Mouse (Mus musculus) brain, adult 2 months (tissue): ENCODE measurements around the gene Tox4.
"Not testable (repeated sequence)": the region's sequence is repeated elsewhere in the genome, so short reads cannot be mapped to it uniquely, and the experiment has no call there.

ENCODE experiments used
- DNase-seq: peaks from one replicate; pipeline ENCODE4 v3.0.0; 2011; ENCODE audit warnings: low read depth, low spot score

Tox4 gene

DNA sequence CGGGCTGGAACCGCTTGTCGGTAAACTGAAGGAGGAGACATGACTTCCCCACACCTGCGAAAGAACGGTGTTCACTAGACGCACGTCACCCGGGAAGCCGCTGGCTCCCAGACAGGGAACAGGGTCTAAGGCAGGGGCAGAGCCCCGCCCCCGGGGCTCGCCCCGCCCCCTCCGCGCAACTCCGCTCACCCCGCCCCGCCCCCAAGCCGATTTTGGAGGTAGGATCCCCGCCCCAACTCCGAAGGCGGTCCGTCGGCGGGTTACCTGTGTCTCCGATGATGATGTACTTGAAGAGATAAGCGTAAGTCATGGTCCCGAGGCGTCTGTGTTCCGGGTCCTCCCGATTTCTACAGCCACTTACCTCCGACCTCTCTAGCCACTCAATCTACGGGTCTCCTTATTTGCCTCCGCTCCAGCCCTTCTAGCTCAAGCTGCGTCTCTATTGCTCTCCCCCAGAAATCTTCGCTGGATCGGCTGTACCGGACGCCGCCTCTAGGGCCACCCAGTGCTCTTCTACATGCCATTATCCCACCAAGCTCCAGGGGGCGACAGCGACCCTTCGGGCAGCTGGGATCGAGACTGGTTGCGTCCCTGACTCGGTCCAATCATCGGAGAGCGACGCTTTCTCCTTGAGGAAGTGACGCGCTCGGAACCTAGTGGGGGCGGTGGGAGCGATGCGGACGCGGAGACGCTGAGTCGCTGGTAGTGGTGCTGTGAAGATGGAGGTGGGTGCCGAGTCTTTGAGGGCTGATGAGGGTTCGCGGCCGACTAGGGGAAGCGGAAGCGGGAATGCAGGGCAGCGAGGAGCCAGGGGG lies at the start of gene Tox4, which contains the start of gene Rab2b:
Gene Tox4 (plus strand): TSS at position 215 of the 815 bp plus-strand sequence.
Gene Rab2b (minus strand): TSS at position 614 of the 815 bp plus-strand sequence.
- DNase-seq, result peak; percentile 100

DNA sequence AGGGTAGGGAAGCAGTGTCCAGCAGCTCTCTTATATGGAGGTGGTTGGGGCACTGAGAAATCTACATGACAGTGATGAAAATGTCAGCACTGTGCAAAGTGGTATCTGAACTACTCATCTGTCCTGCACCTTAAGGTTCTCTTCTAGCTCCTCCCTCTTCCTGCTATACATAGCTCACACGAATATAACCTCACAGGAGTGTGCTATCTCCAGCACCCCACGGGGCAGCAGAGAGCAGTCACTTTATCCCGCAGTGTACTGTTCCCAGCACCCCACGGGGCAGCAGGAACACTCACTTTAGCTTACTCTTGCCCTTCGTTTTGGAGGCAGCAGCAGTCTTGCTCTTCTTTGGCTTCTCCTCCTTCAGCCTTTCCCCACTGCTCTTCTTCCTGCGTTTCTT lies 46.7 kb upstream of the Tox4 start:
- DNase-seq, result no peak

DNA sequence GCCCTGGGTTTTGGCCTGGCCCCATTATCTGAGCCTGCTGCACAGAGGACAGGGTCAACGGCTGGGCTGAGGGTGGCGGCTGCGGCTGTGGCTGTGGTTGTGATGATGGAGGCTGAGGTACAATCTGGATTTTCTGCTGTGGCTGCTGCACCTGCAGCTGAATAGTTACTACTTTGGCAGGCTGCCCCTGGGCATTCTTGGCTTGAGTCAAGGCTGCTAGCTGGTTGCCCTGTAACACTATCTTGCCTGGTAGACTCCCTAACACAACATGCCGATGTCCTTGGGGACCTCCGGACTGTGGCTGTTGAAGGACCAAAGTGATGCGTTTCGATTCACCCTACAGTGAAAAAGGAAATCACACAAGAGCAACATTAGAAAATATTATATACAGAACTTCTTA lies 43.8 kb upstream of the Tox4 start:
- DNase-seq, result no peak

DNA sequence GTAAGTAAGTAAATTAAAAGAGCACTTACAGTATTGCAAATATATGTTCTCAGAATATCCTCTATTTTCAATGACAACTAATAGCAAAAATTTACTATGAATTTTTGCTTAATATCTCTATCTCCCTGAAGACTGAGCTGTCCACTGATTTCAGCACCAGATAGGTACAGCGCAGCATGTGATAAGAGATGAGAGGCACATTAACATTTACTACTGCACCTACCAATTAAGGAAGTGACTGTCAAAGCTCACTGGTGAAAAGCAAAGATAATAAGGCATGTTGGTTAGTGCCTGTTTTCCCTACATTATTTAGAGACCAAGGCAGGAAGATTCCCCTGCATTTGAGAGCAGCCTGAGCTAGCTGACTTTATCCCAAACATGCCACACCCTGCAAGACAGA lies 42.7 kb upstream of the Tox4 start:
- no peak for DNase-seq

DNA sequence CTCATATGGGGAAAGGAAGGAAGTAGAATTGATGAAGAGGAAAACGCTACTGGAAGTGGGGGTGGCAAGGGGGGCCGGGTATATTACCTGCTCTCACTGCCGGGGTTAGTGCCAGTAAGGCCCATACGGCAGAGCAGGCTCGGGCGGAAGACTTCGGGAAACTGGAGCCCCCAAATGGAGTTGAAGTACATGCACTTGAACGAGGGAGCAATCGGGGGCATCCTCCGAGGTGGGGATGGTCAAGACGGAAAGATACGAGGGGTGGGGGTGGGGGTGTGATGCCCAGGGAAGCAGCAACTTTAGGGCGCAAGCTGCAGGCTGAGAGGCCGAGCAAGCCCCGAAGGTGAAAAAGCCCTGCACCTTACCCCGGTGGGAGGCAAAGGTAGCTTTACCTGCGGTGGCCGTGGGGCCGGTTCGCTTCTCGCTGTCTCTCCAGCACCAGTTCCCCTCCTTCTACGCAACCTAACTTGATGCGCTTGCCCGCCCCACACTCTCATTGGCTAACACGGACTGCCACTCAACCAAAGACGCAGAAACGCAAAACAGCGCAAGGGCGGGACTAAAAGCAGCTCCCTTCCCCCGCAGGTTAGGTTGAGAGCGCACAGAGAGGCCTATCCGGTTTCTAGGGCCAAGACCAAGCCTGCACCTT lies 34.8 kb upstream of the Tox4 start:
- DNase-seq, result peak; percentile 99

DNA sequence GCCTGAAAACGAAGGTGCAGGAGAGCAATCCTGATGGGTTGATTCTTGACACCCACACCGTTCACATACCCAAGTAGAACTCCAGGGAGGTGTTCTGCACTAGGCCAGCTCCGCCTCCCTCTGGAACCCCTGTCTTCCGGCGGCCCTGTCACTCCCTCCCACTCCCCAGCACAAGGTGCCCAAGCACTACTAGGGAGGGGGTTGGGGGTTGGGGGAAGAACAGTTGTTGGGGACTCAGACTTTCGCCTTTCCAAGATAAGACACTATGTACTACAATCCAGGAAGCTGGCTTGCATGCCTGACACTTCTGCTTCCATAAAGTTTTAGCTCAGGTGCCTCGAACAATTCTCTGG lies 34.3 kb upstream of the Tox4 start:
- no peak for DNase-seq

DNA sequence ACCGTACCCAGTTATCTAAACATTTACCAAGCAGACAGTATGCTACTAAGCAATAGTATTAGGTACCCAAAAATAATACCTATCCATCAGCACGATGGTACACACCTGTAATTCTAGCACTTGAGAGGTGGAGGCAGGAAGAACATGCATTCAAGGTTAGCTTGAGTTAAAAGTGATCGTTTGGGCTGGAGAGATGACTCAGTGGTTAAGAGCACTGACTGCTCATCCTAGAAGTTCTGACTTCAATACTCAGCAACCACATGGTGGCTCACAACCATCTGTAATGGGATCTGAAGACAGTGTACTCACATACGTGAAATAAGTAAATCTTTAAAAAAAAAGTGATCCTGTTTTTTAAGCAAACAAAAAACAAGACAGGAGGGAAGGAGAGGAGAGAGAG lies 32.8 kb upstream of the Tox4 start:
- DNase-seq, result no peak

DNA sequence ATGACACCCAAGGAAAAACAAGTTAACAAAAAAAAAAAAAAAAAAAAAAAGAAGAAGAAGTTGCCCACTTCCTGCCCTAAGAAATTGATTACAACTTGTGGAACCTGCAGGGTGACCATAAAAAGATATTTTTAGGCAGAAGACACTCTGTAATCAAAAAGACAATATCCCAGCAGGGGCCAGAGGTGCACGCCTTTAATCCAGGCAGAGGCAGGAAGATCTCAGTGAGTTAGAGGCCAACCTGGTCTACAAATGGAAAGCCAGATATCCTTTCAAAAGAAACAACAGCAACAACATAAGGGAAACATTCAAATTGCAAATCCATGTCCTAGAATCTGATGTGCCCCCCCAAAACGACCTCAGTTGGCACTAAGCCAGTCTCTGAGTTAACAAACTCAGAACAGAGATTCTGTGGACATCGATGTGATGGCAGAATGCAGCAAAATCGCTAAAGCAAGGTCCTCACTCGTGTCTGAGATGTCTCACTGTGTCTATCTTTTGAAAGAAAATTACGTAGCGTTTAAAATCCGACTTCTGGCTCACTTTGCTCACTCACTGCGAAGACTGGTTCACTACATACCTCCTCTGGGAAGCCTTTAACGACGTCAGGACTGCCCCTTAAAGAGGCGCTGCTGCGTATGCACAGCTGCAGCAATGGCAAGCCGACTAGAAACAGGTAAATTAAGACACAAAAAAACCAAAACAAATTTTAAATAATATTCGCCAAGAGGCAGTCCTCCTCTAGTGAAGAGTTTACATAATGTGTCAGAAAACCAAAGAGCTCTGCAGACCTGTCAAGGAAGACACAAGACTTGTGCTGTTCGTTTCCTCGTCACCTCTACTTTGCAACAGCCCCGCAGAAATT lies 22.4 kb upstream of the Tox4 start:
- DNase-seq, result peak; percentile 55

DNA sequence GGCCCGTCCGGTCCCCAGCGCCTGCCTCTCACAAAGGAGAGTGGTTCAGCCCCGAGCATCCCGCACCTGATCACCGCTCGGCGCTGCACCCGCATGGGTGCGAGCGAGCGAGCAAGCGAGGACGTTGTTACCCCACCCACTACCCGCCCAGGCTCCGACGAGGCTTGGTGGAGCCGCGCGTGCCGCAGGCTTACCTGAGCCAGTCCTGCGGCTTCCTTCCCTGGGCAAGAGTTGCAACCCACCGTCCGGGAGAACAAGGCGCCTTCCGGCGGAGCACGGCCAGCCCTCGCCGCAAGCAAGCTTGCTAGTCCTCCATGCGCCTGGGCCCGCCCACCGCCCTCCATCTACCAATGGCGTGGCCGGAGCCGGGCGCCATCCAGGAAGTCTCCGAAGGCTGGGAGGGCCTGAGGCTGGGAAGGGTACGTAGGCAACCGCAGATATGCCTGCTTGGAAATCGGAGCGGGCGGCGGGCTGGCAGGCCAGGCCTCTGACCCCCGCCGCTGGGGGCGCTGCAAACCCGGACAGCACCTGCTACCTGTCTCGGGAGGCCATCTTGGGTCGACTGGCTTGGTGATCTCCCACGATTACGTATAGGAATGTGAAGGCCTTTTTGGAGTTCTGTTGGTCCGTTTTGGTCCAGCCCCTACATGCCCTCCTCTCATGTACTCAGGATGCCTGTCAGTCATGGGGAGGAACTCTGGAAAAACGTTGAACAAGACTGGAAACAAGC lies 21.3 kb upstream of the Tox4 start, which contains the start of gene Chd8:
Gene Chd8 (minus strand): TSS at position 297 of the 730 bp plus-strand sequence.
- DNase-seq, result peak; percentile 99

DNA sequence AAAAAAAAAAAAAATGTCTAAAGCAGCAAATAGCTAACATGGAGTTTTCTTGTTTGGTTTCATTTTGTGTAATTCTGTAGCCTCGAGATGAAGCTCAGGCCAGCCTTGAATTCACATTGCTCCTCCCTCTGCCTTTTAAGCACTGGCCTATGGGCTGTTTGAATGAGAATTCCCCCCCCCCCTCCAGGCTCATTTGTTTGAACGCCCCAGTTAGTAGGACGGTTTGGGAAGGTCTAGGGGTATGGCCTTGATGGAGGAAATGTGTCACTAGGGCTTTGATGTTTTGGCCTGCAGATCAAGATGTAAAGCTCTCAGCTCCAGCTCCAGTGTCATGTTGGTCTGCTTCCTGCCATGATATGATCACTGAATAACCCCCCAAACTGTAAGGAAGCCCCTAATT lies 6.2 kb upstream of the Tox4 start:
- DNase-seq, result no peak

DNA sequence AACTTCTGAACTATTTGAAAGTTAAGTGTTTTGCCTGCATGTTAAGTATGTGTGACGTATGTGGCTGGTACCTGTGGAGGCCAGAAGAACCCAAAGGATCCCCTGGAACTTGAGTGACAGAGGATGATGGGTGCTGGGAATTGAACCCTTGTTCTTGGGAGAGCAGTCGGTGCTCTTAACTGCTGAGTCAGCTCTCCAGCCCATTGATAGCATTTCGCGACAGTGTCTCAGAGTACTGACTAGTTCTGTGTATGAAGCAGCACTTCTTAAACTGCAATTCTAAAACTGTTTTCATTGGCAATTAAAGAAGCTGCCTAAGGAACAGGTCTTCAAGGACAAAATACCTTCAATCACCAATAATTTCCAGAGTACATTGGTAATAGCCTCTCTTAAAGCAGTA lies 1.7 kb upstream of the Tox4 start:
- no peak for DNase-seq

DNA sequence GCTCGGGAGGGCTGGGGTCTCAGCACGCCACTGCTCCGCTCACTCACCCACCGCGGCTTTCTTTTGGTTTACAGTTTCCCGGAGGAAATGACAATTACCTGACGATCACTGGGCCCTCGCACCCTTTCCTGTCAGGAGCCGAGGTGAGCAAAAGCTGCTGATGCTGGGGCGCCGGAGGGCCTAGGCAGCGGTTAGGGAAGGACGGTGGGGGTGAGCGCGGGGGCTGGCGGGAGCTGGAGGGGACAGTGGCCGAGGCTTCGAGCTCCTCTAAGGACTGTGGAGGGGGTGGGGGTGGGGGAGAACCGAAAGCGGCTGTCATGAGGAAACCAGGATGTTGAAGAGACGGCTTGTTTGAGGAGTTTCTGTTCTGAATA lies 788 bp downstream of the Tox4 start:
- peak; percentile 40 for DNase-seq

DNA sequence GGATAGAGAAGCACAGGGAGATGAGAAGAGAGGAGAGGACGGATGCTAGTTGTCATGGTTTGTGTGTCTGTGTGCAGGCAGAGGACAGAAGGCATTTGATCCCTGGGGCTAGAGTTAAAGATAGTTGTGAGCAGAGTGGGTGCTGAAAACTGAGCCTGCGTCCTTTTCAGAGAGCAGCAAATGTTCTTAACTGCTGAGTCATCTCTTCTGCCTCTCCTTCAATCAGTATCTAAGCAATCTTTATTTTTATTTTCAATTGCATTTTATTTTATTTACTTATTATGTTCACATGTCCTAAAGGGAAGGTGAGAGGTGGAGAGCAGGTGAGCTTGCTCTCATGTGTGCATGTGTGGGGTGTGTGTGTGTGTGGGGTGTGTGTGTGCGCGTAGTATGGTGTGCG lies 4.7 kb downstream of the Tox4 start:
- no peak for DNase-seq

DNA sequence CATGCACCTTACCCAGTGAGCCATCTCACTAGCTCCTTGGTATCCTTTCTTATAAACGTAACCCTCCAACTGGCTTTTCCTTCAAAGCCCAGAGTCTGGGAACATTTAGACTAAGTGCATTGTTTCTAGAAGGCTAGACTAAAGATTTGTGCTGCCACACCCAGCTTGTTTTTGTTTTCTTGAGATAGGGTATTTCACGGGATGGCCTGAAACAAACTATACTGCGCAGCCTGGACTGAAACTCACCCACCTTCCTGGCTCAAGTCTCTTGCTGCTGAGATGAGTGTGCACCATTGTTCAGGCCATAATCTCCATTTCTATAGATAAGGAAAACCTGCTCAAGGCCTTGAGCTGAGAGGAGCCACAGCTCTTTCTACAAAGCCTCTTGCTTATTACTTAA lies 5.2 kb downstream of the Tox4 start:
- no peak for DNase-seq

DNA sequence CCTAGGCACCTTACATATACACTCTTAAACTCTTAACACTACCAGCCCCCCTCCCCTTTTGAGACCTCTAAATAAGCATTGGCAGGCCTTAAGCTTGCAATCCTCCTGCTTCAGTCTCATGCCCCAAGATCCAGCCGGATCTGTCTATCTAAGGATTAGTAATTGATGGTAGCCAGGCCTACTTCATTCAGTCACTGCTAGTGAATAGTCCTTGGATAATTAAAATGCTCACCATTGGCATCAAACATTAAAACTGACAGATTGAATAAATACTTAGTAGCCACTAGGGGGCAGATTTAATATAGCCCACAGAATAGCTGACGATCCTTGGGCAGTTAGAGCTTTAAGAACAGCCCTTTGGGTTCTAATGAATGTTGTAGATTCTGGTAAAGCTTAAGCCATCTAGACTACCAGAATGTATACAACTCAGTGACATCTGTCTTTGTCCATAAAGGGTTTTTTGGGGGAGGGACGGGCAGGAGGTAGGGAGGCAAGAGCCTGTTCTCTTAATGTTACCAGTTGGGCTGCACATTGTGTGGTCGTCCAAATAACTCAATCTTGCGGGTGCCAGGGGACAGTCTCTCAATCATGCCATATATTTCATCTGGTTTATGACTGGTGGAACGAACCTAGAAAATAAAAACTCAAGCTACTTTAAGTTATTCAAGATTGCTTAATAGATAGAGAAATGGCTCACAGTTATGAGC lies 16.8 kb downstream of the Tox4 start:
- DNase-seq, result peak; percentile 71

DNA sequence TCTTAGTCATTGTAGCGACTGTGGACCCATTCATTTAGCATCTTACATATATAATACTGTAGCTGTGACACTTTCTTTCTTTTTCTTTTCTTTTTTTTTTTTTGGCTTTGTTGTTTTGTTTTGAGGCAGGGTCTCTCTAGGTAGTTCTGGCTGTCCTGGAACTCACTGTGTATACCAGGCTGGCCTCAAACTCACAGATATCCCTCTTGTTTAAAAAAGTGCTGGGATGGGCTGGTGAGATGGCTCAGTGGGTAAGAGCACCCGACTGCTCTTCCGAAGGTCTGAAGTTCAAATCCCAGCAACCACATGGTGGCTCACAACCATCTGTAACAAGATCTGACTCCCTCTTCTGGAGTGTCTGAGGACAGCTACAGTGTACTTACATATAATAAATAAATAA lies 24.6 kb downstream of the Tox4 start:
- not testable (repeated sequence) for DNase-seq

DNA sequence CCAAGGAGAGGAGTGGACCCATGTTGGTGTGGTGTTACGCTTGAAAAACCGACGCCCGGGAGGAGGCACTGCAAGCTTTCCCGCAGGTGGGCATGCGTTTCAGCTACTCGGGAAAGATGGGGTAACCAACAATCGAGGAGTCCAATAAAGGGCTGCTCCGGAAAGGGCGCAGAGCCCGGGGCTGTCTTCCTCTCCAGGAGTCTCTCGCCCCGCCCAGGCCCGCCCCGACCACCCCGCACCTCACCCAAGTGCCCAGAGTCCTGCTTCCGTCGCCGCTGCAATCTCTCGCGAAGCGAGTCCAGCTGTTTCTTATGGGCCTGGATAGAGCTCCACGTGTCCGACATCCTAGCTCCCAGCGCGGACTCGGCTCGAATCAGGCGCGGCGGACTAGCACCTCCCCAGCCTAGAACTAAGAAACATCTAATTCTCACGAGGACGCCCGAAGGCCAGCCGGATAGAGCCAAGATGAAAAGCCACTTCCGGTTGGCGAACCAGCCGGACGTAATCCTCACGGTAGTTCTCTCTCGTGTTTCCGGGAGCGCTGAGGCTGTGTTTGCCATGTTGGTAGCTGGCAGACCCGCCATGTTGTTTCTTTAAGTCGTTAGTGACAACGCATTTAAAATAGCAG lies 25.8 kb downstream of the Tox4 start, which contains the start of gene Mettl3:
Gene Mettl3 (minus strand): TSS at position 485 of the 628 bp plus-strand sequence.
- peak; percentile 98 for DNase-seq

DNA sequence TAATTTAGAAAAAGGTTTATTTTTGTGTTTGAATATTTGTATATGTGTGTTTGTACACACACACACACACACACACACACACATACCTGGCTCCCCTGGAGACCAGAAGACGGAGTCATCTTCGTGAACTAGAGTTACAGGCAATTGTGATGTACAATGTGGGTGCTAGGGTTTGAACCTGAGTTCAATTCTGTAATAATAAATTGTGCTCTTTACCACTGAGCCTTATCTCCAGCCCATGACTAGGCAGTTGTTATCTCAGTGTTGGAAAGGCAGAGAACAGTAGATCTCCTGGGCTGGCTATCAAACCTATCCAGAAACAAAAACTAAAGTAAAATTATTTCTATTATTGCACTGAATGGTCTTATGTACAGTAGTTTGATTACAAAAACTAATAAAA lies 27.2 kb downstream of the Tox4 start:
- no peak for DNase-seq

DNA sequence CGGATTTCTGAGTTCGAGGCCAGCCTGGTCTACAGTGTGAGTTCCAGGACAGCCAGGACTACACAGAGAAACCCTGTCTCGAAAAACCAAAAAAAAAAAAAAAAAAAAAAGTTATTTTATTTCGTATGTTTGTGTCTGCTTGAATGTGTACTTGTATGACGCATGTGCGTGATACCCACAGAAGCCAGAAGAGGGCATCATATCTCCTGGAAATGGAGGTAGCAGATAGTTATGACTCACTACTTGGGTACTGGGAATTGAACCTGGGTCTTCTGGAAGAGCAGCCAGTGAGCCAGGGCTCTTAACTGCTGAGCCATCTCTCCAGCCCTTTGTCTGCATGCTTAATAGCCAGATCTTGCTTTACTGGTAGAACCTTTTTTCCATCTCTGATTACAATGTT lies 31.4 kb downstream of the Tox4 start:
- DNase-seq, result peak; percentile 33

DNA sequence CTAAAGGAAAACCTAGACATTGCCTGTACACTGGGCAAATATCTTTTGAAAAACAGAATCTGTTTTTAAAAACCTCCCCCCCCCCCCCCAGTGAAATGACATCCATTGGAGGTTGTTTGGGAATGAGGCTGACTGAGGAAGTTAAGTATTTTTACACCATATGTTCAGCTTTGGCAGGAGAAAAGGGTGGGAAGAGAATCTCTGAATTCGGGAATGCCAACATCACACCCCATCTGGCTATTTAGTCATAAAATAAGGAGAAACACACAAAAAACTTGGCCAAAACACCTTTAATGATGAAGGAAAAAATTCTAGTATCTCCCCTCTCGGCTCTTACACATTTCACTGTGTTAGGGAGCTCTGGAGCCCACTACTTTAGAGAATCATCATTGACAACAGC lies 32.0 kb downstream of the Tox4 start:
- peak; percentile 88 for DNase-seq
